Mouse (Mus musculus) liver, postnatal 0 days (tissue): ENCODE measurements around the gene 1700022I11Rik.

Experiments
- CTCF ChIP-seq: sonication (generic); IDR thresholded peaks from 2 replicates; pipeline ENCODE4 v1.5.1; 2016; ENCODE audit warnings: antibody characterized with exemption, low read depth
- EP300 ChIP-seq: IDR thresholded peaks from 2 replicates; pipeline ENCODE4 v1.6.1; 2016; ENCODE audit warnings: antibody characterized with exemption, low read depth, mild to moderate bottlenecking

GRCm38 (mm10) chr4:42972952-42973351, 3.5 kb downstream of the 1700022I11Rik start:
- TF ChIP-seq EP300 (no peak), CTCF (no peak)
